Mouse (Mus musculus): ENCODE measurements around the gene Ch25h.

DNA sequence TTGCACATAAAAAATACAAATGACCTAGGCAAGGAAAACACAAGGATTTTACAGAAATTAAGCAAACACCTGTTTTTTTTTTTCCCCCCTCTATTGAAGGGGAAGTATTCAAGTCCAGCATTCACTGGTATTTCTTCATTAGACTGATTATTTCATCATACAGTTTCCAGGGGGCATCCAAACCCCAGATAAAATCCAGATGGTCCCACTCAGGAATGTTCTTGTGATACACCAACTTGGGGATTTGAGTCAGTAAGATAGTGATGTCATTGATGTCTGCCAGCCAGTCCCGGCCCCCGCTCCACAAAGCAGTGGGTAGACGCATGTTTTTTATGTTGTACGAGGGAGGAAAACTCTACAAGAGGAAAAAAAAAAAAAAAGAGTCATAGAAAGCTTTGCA, 18.9 kb upstream of the Ch25h start:
- TF ChIP-seq CTCF (IDR thresholded peaks at IDR 0.05; ENCODE audit: low read depth) (no peak), EP300 (IDR thresholded peaks at IDR 0.05; ENCODE audit: low read depth) (no peak)

Measured in liver, postnatal 0 days (tissue).